Mouse (Mus musculus): ENCODE results near the gene Zbtb3.

The Zbtb3 gene

DNA sequence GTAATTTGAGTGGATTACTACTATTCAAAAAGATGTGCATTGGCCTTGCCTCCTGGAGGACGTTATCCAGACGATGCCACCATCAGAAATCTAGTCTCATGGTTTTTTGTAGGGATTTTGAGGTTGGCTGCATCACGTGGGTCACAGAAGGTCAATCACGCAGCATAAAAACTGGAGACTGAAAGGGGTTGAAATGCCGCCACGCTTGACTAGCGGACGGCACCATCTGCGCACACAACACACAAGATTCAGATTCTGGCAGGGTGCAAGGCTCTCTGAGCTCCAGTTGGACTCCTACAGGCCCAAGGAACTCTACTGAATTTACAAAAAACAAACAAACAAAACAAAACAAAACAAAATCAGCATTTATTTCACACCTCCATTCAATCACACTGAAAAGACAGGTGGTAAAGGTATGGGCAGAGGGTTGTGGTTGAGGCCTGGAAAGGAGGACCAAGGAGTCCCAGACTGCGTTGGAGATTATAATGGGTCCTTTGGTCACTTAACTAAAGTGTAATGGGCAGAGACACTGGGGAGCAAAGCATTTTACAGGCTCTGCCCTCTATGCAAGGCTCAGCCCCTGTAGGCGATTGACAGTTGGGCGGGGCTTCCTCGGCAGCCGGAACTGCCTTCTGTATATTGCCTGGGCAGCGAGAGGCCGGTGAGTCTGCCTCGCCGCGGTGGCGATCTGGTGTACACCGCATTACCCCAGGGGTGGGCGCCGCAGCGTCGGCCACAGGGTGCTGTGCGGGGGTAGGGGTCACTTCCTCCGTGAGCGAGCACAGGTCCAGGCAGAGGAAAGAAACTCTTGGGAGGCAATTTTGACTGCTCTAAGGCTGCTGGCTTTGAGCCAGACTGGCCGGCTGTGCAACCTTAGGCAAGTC lies 37.8 kb downstream of the Zbtb3 start:
- in situ Hi-C loops (cut with MboI; ENCODE audit: low sequenced_read_pairs), result loop anchor here (10.0 kb wide), 1 partner anchor 275 kb away; no protein-coding TSS in a partner anchor

GRCm38 (mm10) chr19:8841012-8841411 lies 38.7 kb downstream of the Zbtb3 start:
- in situ Hi-C loops (cut with MboI; ENCODE audit: low sequenced_read_pairs), result loop anchor here (10.0 kb wide), 1 partner anchor 274 kb away; no protein-coding TSS in a partner anchor

DNA sequence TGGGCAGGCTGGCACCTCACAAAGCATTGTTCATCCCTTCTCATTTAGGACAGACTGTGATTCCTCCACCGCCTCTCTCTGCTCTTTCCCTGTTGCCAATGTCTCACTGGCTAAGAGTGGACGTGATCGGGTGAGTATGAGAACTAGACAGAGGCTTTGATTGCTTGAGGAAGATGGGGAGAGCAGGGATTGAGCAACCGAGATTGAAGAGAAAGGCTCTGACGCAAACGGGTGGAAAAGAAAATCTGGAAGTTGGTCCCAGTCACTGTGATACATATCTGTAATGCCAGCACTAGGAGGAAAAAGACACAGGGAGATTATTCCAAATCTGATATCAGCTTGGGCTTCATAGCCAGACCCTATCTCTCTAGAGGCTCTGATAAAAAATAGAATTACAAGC lies 40.6 kb downstream of the Zbtb3 start:
- in situ Hi-C loops (cut with MboI; ENCODE audit: low sequenced_read_pairs), result loop anchor here (10.0 kb wide), 1 partner anchor 272 kb away; no protein-coding TSS in a partner anchor

GRCm38 (mm10) chr19:8844371-8845129 lies 42.2 kb downstream of the Zbtb3 start:
- in situ Hi-C loops (cut with MboI; ENCODE audit: low sequenced_read_pairs), result loop anchor here (10.0 kb wide), 1 partner anchor 270 kb away; no protein-coding TSS in a partner anchor

- in situ Hi-C loops (cut with MboI; ENCODE audit: low sequenced_read_pairs), result loop anchor here (10.0 kb wide), 1 partner anchor 266 kb away; no protein-coding TSS in a partner anchor
Measured at GRCm38 (mm10) chr19:8848356-8848755, 46.0 kb downstream of the Zbtb3 start.

DNA sequence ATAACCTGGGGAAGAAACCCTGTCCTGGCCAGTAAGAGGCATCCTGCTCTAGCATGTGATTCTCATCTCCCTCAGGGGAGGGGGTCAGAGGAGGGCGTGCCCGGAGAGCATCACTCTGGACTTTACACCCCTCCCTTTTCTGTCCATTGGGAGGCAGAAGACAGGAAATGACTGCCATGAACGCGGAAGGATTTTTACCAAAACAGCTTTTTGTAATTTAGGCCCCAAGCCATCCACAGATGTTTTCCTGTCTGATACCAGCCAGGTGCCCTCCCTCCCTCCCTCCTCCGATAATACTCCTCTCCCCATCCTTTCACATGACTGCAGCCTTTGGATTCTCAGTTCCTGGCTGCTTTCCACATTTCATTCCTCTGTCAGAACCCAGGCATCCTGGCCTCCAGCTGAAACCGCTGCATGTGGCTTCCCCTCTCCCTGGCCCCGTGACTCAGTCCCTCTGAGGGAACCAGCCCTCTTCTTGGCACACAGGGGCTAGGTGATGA lies 48.1 kb downstream of the Zbtb3 start, which contains the start of gene Lrrn4cl:
Lrrn4cl (plus strand) TSS at position 367 of the 500 bp plus-strand sequence.
- in situ Hi-C loops (cut with MboI; ENCODE audit: low sequenced_read_pairs), result no loop called here

GRCm38 (mm10) chr19:8851639-8852038 lies 49.3 kb downstream of the Zbtb3 start:
- in situ Hi-C loops (cut with MboI; ENCODE audit: low sequenced_read_pairs), result no loop called here

DNA sequence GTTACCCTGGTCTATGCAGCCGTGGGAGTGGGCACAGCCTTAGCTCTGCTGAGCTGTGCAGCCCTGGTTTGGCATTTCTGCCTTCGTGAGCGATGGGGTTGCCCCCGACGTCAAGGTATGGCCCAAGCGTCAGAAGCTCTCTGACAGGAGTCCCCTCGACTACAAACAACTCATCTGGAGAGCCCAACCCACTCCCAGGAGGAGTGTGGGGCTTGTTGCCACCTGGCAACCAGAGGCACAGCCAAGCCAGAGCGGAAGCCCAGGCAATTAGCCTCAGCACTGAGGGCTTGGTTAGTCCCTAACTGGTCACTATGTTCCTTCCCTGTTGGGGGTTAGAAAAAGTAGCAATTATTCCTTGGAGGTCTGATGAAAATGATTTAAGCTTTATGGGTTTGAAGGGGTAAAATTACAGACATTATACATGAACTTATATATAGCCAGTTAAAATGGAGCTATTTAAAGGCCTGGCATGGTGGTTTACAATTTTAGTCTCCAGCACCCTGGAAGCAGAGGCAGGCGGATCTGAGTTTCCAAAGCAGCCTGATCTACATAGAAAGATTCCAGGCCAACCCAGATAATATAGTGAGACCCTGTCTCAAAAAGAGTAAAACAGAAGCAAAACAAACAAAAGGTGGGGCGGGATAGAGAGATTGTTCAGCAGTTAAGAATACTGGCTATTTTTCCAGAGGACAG lies 50.0 kb downstream of the Zbtb3 start:
- in situ Hi-C loops (cut with MboI; ENCODE audit: low sequenced_read_pairs), result no loop called here

GRCm38 (mm10) chr19:8853117-8853516 lies 50.8 kb downstream of the Zbtb3 start:
- in situ Hi-C loops (cut with MboI; ENCODE audit: low sequenced_read_pairs), result no loop called here

Measured in CH12F3 (cell line).